Mouse (Mus musculus) neural tube, embryonic 12.5 days (tissue): ENCODE measurements around the gene Gm15056. TPM values are rescaled to one million over a fixed set of nuclear protein-coding genes. Genes with fewer than 3 reads are reported as not detected.

Experiments used
- ATAC-seq: fragments of 200-750 bp; cut with Nextera tagmentation; 2 replicates; pipeline ENCODE4 v1.8.0; 2017; ENCODE audit warnings: low read depth, mild to moderate bottlenecking, moderate TSS enrichment, moderate library complexity; ENCODE audit not compliant: low FRiP score
- H3K27ac ChIP-seq: fragments of 300-500 bp; sonication (generic); 2 replicates; pipeline ENCODE4 v1.5.1; 2016
- H3K27me3 ChIP-seq: fragments of 300-500 bp; sonication (generic); replicated peaks from 2 replicates; pipeline ENCODE4 v1.6.1; 2016; ENCODE audit warnings: mild to moderate bottlenecking
- H3K36me3 ChIP-seq: fragments of 300-500 bp; sonication (generic); 2 replicates; pipeline ENCODE4 v1.6.1; 2016; ENCODE audit warnings: mild to moderate bottlenecking
- H3K4me1 ChIP-seq: fragments of 300-500 bp; sonication (generic); 2 replicates; pipeline ENCODE4 v1.6.1; 2016
- H3K4me2 ChIP-seq: fragments of 300-500 bp; sonication (generic); replicated peaks from 2 replicates; pipeline ENCODE4 v1.6.1; 2016; ENCODE audit warnings: mild to moderate bottlenecking
- H3K4me3 ChIP-seq: fragments of 300-500 bp; sonication (generic); 2 replicates; pipeline ENCODE4 v1.5.1; 2016
- H3K9ac ChIP-seq: fragments of 300-500 bp; sonication (generic); 2 replicates; pipeline ENCODE4 v1.6.1; 2016; ENCODE audit warnings: mild to moderate bottlenecking
- H3K9me3 ChIP-seq: fragments of 300-500 bp; sonication (generic); 2 replicates; pipeline ENCODE4 v1.6.1; 2016; ENCODE audit warnings: mild to moderate bottlenecking
- WGBS: fragments of 180-500 bp; shearing (Covaris S2); methylation state at CpG from one replicate; pipeline ENCODE4 v1.1.7; 2016; 5-methylcytosine and 5-hydroxymethylcytosine counted together
- polyA plus RNA-seq: library from polyadenylated mRNA; unstranded; fragments of >200 nt; fragmentation: Nextera tagmentation; extraction: Ambion mirVana; gene quantifications from 2 replicates; pipeline ENCODE4 v1.2.1, GENCODE M21; 2016

Gm15056 gene
- polyA plus RNA-seq, result not detected in 2 replicates

- Histone ChIP-seq H3K4me2 (no peak within 1 kb of the TSS), H3K4me3 (no peak within 1 kb of the TSS), H3K9me3 (peaks cover 23% of the 10 kb centered on the region), H3K27ac (no peak within 1 kb of the TSS), H3K36me3 (no peaks in the 10 kb centered on the region), H3K9ac (no peak within 1 kb of the TSS), H3K27me3 (no peaks in the 10 kb centered on the region), H3K4me1 (no peaks in the 10 kb centered on the region)
- WGBS, result 52% methylated on average over 2 of the region's 2 CpGs
- no peak for ATAC-seq
Observed at GRCm38 (mm10) chr8:20902527-20902926, at the start of gene Gm15056. TSS of gene Gm15056 (minus strand) at chr8:20902627.

- WGBS, result 76% methylated on average over 3 of the region's 3 CpGs
- ATAC-seq, result no peak
- H3K27me3 ChIP-seq, result no peaks in the 10 kb centered on the region
- no peak within 1 kb of the TSS for H3K9ac ChIP-seq
- no peak within 1 kb of the TSS for H3K4me2 ChIP-seq
- peaks cover 22% of the 10 kb centered on the region for H3K9me3 ChIP-seq
- no peak within 1 kb of the TSS for H3K4me3 ChIP-seq
- no peak within 1 kb of the TSS for H3K27ac ChIP-seq
- H3K4me1 ChIP-seq, result no peaks in the 10 kb centered on the region
- no peaks in the 10 kb centered on the region for H3K36me3 ChIP-seq
Observed at GRCm38 (mm10) chr8:20944610-20945009, 42.2 kb upstream of the Gm15056 start, which contains the start of gene AY761185. TSS of gene AY761185 (minus strand) at chr8:20944710.

- 78% methylated on average over 3 of the region's 3 CpGs for WGBS
Observed at GRCm38 (mm10) chr8:20921971-20922370, 19.5 kb upstream of the Gm15056 start, which contains the start of gene Gm6040. TSS of gene Gm6040 (minus strand) at chr8:20922071.

GRCm38 (mm10) chr8:20912288-20912687 is 9.9 kb upstream of the Gm15056 start:
- Histone ChIP-seq H3K27me3 (no peaks in the 10 kb centered on the region), H3K4me2 (no peak overlapping the region), H3K9me3 (peaks cover 11% of the 10 kb centered on the region; the same call in 1 of the 2 replicates), H3K36me3 (no peaks in the 10 kb centered on the region), H3K9ac (no peak overlapping the region), H3K4me1 (no peaks in the 10 kb centered on the region), H3K27ac (no peak overlapping the region), H3K4me3 (no peak overlapping the region)
- 89% methylated on average over 1 of the region's 1 CpGs for WGBS
- no peak for ATAC-seq

More at GRCm38 (mm10) chr8:20921971-20922370, 19.5 kb upstream of the Gm15056 start, which contains the start of gene Gm6040:
- Histone ChIP-seq H3K4me2 (no peak within 1 kb of the TSS), H3K9ac (no peak within 1 kb of the TSS), H3K27ac (no peak within 1 kb of the TSS), H3K27me3 (no peaks in the 10 kb centered on the region), H3K9me3 (peaks cover 30% of the 10 kb centered on the region), H3K4me3 (no peak within 1 kb of the TSS), H3K36me3 (no peaks in the 10 kb centered on the region), H3K4me1 (no peaks in the 10 kb centered on the region)
- no peak for ATAC-seq

GRCm38 (mm10) chr8:20908256-20908655 is 5.8 kb upstream of the Gm15056 start:
- ATAC-seq, result no peak
- Histone ChIP-seq H3K9ac (no peak overlapping the region), H3K4me3 (no peak overlapping the region), H3K9me3 (peaks cover 9% of the 10 kb centered on the region; the same call in 1 of the 2 replicates), H3K27ac (no peak overlapping the region), H3K4me1 (no peaks in the 10 kb centered on the region), H3K36me3 (no peaks in the 10 kb centered on the region), H3K4me2 (no peak overlapping the region), H3K27me3 (no peaks in the 10 kb centered on the region)
- WGBS, result 71% methylated on average over 2 of the region's 2 CpGs

- no peak for ATAC-seq
- H3K9ac ChIP-seq, result no peak overlapping the region
- 93% methylated on average over 2 of the region's 2 CpGs for WGBS
Observed at GRCm38 (mm10) chr8:20907119-20907518, 4.7 kb upstream of the Gm15056 start.

GRCm38 (mm10) chr8:20892369-20892768 is 10.1 kb downstream of the Gm15056 start, which contains the start of gene Defb33:
TSS of gene Defb33 (plus strand) at chr8:20892669.
- Histone ChIP-seq H3K4me2 (no peak within 1 kb of the TSS), H3K9me3 (peaks cover 52% of the 10 kb centered on the region), H3K4me3 (no peak within 1 kb of the TSS), H3K27me3 (no peaks in the 10 kb centered on the region), H3K4me1 (no peaks in the 10 kb centered on the region), H3K27ac (no peak within 1 kb of the TSS), H3K36me3 (no peaks in the 10 kb centered on the region), H3K9ac (no peak within 1 kb of the TSS)
- 85% methylated on average over 2 of the region's 2 CpGs for WGBS
- ATAC-seq, result no peak

More at GRCm38 (mm10) chr8:20907119-20907518, 4.7 kb upstream of the Gm15056 start:
- Histone ChIP-seq H3K4me3 (no peak overlapping the region), H3K4me2 (no peak overlapping the region), H3K27ac (no peak overlapping the region), H3K4me1 (no peaks in the 10 kb centered on the region), H3K9me3 (peaks cover 5% of the 10 kb centered on the region; the same call in 1 of the 2 replicates), H3K27me3 (no peaks in the 10 kb centered on the region), H3K36me3 (no peaks in the 10 kb centered on the region)

DNA sequence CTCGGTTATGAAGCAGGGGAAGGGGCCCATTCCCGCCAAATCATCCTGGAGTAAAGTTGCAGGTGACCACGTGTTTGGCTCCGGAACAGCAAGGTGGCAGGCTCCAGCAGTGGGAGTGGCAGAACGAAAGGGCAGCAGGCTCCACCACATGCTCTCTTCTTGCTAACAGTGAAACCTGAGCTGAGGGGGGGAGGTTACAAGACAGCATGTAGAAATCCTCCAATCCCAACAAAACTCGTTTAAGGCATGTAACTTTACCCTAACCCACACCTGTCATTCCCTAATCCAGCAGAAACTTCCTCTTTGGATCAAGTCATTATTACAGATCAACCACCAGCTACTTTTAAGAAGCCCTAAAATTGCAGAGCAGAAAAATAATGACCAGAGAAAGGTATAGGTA is 27.8 kb downstream of the Gm15056 start:
- no peak for ATAC-seq
- H3K4me1 ChIP-seq, result no peaks in the 10 kb centered on the region
- H3K4me2 ChIP-seq, result no peak overlapping the region
- H3K27me3 ChIP-seq, result no peaks in the 10 kb centered on the region
- no peaks in the 10 kb centered on the region for H3K36me3 ChIP-seq
- H3K9me3 ChIP-seq, result peaks cover 20% of the 10 kb centered on the region
- no peak overlapping the region for H3K4me3 ChIP-seq
- 52% methylated on average over 6 of the region's 6 CpGs for WGBS
- no peak overlapping the region for H3K9ac ChIP-seq
- no peak overlapping the region for H3K27ac ChIP-seq

Other genes starting within 250 kb of the Gm15056 start
- not detected in 2 replicates for gene Defb33, start 10.0 kb downstream of the Gm15056 start, polyA plus RNA-seq
- gene Gm6040, start 19.4 kb upstream of the Gm15056 start, polyA plus RNA-seq, result not detected in 2 replicates
- gene AY761185, start 42.1 kb upstream of the Gm15056 start, polyA plus RNA-seq, result not detected in 2 replicates
- gene Defa21, start 122.9 kb upstream of the Gm15056 start, polyA plus RNA-seq, result not detected in 2 replicates
- gene Defa23, start 152.4 kb upstream of the Gm15056 start, polyA plus RNA-seq, result not detected in 2 replicates
- not detected in 2 replicates for gene Defa35, start 162.4 kb upstream of the Gm15056 start, polyA plus RNA-seq
- gene Defa25, start 181.8 kb upstream of the Gm15056 start, polyA plus RNA-seq, result not detected in 2 replicates
- not detected in 2 replicates for gene Gm14851, start 193.4 kb upstream of the Gm15056 start, polyA plus RNA-seq
- not detected in 2 replicates for gene Defa30, start 232.0 kb upstream of the Gm15056 start, polyA plus RNA-seq